Mouse (Mus musculus): ENCODE measurements around the gene Sh2d5. TPM values are rescaled to one million over a fixed set of nuclear protein-coding genes. Genes with fewer than 3 reads are reported as not detected.

Sh2d5 gene
- total RNA-seq, 2 experiments from 2014 or later, result 1.2 to 1.6 TPM

- no peak for DNase-seq
Observed at GRCm38 (mm10) chr4:138259482-138259881, 9.3 kb downstream of the Sh2d5 start.

GRCm38 (mm10) chr4:138261843-138262681, 11.9 kb downstream of the Sh2d5 start:
- DNase-seq, result peak; percentile 94

- no peak for DNase-seq
Observed at GRCm38 (mm10) chr4:138267869-138268268, 17.7 kb downstream of the Sh2d5 start.

- no peak for DNase-seq
Observed at GRCm38 (mm10) chr4:138272011-138272997, 22.1 kb downstream of the Sh2d5 start.

GRCm38 (mm10) chr4:138278346-138278745, 28.1 kb downstream of the Sh2d5 start:
- peak; percentile 30 for DNase-seq

GRCm38 (mm10) chr4:138282834-138283233, 32.6 kb downstream of the Sh2d5 start:
- peak; percentile 78 for DNase-seq

GRCm38 (mm10) chr4:138286411-138286810, 36.2 kb downstream of the Sh2d5 start:
- DNase-seq, result no peak

- no peak for DNase-seq
Observed at GRCm38 (mm10) chr4:138288691-138289090, 38.5 kb downstream of the Sh2d5 start.

GRCm38 (mm10) chr4:138292028-138292427, 41.8 kb downstream of the Sh2d5 start:
- DNase-seq, result no peak

- no peak for DNase-seq
Observed at GRCm38 (mm10) chr4:138293261-138293948, 43.2 kb downstream of the Sh2d5 start.

- DNase-seq, result no peak
Observed at GRCm38 (mm10) chr4:138293949-138294550, 43.8 kb downstream of the Sh2d5 start.

- DNase-seq, result no peak
Observed at GRCm38 (mm10) chr4:138301271-138301780, 51.1 kb downstream of the Sh2d5 start.

- DNase-seq, result no peak
Observed at GRCm38 (mm10) chr4:138303011-138303410, 52.8 kb downstream of the Sh2d5 start.

- DNase-seq, result no peak
Observed at GRCm38 (mm10) chr4:138303742-138304141, 53.5 kb downstream of the Sh2d5 start.

- DNase-seq, result peak; percentile 97
Observed at GRCm38 (mm10) chr4:138304340-138305104, 54.3 kb downstream of the Sh2d5 start, which contains the start of gene Ddost. Gene Ddost, plus strand, starts transcription at chr4:138304730.

- DNase-seq, result no peak
Observed at GRCm38 (mm10) chr4:138307025-138307424, 56.8 kb downstream of the Sh2d5 start.

GRCm38 (mm10) chr4:138307739-138308138, 57.5 kb downstream of the Sh2d5 start:
- no peak for DNase-seq

- DNase-seq, result no peak
Observed at GRCm38 (mm10) chr4:138310311-138310910, 60.2 kb downstream of the Sh2d5 start.

Measured in adrenal gland, postnatal 10 days (tissue).